Mouse (Mus musculus) layer of hippocampus, adult 18-20 months (tissue): ENCODE data around the gene Nucb1. TPM values are rescaled to one million over a fixed set of nuclear protein-coding genes. Genes with fewer than 3 reads are reported as not detected.
"Not testable (repeated sequence)": the region's sequence is repeated elsewhere in the genome, so short reads cannot be mapped to it uniquely, and the experiment has no call there.

Experiments
- DNase-seq, 2 experiments: peaks; one replicate each; pipeline ENCODE4 v3.0.0; 2022; ENCODE audit warnings: low spot score in 2 of 2
- total RNA-seq, 2 experiments: library from RNA; stranded (reverse); gene quantifications; 2 replicates each; pipeline ENCODE4 v1.2.3; 2021

Nucb1 gene
- total RNA-seq, 2 experiments from 2014 or later: 109 to 110 TPM

DNA sequence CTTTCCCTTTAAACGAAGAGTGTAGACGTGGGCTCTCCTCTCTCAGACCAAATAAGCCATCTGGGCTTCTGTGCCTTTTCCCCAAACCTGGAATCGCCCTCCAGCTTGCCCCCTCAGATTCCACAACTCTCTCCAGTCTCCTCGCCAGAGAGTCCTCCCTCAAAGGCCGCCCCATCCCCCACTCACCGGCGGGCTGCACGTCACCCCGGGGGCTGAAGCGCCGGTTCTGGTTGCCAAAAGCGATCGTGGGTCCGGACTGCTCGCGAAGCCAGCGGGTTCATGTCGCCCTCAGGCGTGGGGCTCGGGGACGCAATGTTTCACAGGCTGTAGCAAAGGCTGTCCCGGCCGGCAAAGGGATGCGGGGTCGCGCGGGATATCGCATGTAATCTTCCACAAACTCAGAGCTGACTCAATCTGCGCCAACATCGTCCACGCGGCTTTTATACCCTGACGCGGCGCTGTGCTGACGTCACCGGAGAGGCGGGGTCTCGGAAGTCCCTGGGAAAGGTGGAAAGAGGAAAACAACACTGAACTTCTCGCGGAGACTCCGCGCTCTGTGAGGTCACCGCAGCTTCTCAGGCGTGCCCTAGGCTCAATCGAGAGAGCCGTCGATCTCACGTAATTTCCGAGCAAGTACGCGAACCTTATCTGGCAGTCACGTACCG lies 15.7 kb upstream of the Nucb1 start, which contains the start of the genes Ppp1r15a and Plekha4:
TSS of gene Ppp1r15a (minus strand) at position 460 of the 665 bp plus-strand sequence.
TSS of gene Plekha4 (plus strand) at position 522 of the 665 bp plus-strand sequence.
- peak; percentile 87 to 97 for DNase-seq

GRCm38 (mm10) chr7:45524841-45525621 lies 14.8 kb upstream of the Nucb1 start:
- DNase-seq: no peak

- no peak for DNase-seq
Observed at GRCm38 (mm10) chr7:45523678-45524170, 13.5 kb upstream of the Nucb1 start.

DNA sequence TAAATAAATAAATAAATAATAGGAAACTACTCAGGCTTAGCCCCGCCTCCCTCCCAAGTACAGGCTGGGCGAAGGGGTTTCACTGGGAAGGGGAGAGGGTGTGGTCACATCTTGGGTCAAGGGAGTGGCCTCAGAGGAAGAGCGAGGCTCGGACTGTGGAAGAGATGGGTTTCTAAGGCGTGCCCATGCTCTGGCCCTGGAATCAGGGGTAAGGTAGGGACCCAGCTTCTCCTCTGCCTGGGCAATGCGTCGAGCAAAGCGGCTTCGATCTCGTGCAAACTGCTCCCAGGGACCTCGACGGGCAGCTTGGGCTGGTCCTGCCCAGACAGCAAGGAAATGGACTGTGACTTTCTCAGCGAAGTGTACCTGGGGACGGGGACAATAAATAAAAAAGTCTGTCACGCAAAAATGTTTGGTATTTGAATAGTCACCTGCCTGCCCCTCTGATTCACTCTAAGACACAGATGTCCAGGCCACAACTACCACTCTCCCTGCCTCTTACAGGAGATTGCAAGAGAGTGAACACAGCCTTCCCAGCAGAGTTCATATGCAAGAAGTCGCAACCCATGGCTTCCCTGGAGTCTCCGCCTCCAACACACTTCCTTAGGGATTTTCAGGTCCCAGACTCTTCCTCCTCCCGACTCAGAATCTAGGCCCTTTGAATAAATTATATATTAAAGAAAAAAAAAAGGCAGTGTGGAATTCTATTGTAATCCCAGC lies 12.9 kb upstream of the Nucb1 start:
- DNase-seq: no peak

GRCm38 (mm10) chr7:45522194-45522752 lies 12.1 kb upstream of the Nucb1 start:
- no peak for DNase-seq

- DNase-seq: peak; percentile 85 to 94
Observed at GRCm38 (mm10) chr7:45521728-45522184, 11.6 kb upstream of the Nucb1 start.

- no peak for DNase-seq
Observed at GRCm38 (mm10) chr7:45520605-45521004, 10.4 kb upstream of the Nucb1 start.

GRCm38 (mm10) chr7:45519345-45520120 lies 9.3 kb upstream of the Nucb1 start:
- no peak for DNase-seq

GRCm38 (mm10) chr7:45518618-45519017 lies 8.4 kb upstream of the Nucb1 start:
- no peak for DNase-seq

GRCm38 (mm10) chr7:45516846-45517245 lies 6.6 kb upstream of the Nucb1 start:
- DNase-seq: not testable (repeated sequence)

DNA sequence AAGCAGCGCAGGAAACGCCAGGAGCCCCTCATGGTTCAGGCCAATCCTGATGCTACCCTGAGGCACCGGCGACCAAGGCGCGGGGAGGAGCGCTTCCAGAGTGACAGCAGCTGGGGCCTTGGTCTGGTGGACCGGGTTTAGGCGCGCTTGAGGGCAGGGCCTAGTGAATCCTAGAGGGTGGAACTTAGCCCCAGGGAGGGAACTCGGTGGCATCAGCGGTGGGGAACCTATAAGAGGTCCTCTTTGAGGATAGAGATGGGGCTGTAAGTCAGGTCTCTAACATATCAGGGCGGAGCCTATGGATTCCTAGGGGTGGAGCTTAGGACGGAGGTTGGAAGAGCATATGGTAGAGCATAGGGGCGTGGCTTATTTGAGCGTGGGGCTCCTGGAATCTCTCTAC lies 5.2 kb upstream of the Nucb1 start:
- no peak for DNase-seq

- DNase-seq: no peak
Observed at GRCm38 (mm10) chr7:45514411-45514810, 4.2 kb upstream of the Nucb1 start.

- no peak for DNase-seq
Observed at GRCm38 (mm10) chr7:45509181-45509882, 874 bp downstream of the Nucb1 start.

DNA sequence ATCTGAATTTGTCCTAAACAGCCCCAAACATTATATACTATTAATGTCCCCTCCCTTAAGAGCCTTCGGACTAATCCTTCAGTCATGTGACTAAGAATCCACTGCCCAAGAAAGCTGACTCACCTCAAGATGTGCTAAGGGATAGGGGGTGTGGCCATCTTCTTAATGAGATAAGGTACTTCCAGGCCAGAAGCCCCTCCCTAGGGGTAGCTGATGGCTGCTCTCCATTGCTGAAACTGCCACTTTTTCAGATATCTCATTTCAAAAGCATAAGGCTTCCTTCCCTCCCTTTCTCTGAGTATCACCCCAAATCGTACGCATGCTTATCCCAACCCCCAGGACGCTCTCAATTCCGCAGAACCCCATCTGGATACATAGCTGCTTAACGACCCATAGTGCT lies 1.6 kb downstream of the Nucb1 start:
- no peak for DNase-seq

- no peak for DNase-seq
Observed at GRCm38 (mm10) chr7:45507583-45507982, 2.6 kb downstream of the Nucb1 start.

GRCm38 (mm10) chr7:45498427-45498826 lies 11.8 kb downstream of the Nucb1 start:
- DNase-seq: no peak

GRCm38 (mm10) chr7:45494548-45494947 lies 15.7 kb downstream of the Nucb1 start:
- DNase-seq: no peak

DNA sequence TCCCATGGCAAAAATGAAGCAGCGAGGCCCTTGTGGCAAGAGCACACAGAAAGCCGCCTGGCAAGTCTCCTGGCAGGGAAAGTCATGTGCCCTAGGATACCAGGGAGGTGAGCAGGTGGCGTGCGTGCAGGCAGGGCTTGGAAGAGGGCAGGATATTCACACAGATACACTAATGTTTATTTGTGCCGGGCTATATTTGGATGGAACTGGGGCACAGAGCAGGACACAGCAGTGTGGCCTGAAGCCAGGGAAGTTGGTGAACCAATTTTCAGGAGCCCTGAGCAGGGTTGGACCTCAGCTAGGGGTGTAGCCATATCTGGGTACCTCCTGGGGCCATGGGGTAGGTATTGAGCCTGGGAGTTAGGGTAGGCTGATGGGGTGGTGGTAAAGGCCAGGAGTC lies 17.3 kb downstream of the Nucb1 start:
- no peak for DNase-seq

DNA sequence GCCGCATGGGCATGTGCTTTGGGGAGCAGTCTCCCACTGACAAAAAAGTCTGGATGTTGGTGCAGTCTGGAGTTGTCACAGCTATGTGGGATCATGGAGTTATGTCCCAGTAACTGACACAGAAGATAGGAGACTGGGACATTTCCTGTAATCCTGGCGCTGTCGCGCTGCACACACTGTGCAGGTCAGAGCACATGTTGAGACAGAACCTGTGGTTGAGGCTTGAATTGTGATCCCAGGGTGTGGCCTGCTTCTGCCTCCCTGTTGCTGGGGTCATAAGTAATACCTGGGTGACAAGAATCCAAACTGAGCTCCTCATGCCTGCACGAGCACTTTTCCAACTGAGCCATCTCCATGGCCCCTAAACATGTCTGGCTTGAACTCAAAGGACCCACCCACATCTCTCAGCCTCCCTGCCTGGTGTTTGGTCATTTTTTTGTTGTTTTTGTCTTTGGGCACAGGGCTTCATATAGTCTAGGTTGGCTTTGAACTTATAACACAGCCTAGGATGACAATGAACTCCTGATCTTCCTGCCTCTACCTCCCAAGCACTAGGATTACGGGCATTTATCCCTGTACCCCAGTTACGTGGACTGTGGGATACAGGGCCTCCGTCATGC lies 17.9 kb downstream of the Nucb1 start:
- no peak for DNase-seq
